Mouse (Mus musculus) bone marrow, adult 2 months (tissue): ENCODE measurements around the gene Ntn1.

ENCODE experiments used
- CTCF ChIP-seq: fragments of 200-500 bp; IDR thresholded peaks from 2 replicates; pipeline ENCODE4 v1.5.1; 2011; ENCODE audit warnings: low read length, control low read depth; ENCODE audit not compliant: control insufficient read depth, insufficient read depth
- POLR2A ChIP-seq: fragments of 200-500 bp; IDR thresholded peaks from 2 replicates; pipeline ENCODE4 v1.6.1; 2011; ENCODE audit warnings: low read depth, mild to moderate bottlenecking, control low read depth, low read length, borderline replicate concordance; ENCODE audit not compliant: control insufficient read depth

- TF ChIP-seq POLR2A (no peak), CTCF (no peak)
These were observed 39.5 kb upstream of the Ntn1 start for GRCm38 (mm10) chr11:68440100-68440499.
